Mouse (Mus musculus): ENCODE data around the gene Ovol1.

Gene Ovol1

GRCm38 (mm10) chr19:5518721-5519120 lies 41.7 kb downstream of the Ovol1 start:
- no peak for DNase-seq (ENCODE audit: low spot score)

GRCm38 (mm10) chr19:5516906-5517505 lies 43.4 kb downstream of the Ovol1 start:
- DNase-seq (ENCODE audit: low spot score), result no peak

GRCm38 (mm10) chr19:5515840-5516777 lies 44.3 kb downstream of the Ovol1 start:
- DNase-seq (ENCODE audit: low spot score), result no peak

- DNase-seq (ENCODE audit: low spot score), result no peak
These were observed 47.5 kb downstream of the Ovol1 start for GRCm38 (mm10) chr19:5513005-5513349.

GRCm38 (mm10) chr19:5512091-5513004 lies 48.1 kb downstream of the Ovol1 start:
- DNase-seq (ENCODE audit: low spot score), result no peak

- DNase-seq (ENCODE audit: low spot score), result no peak
These were observed 49.3 kb downstream of the Ovol1 start for GRCm38 (mm10) chr19:5511074-5511632.

GRCm38 (mm10) chr19:5510031-5511026 lies 50.1 kb downstream of the Ovol1 start, which contains the start of gene Snx32:
Gene Snx32 (minus strand): TSS chr19:5510538.
- peak; percentile 96 for DNase-seq (ENCODE audit: low spot score)

- no peak for DNase-seq (ENCODE audit: low spot score)
These were observed 56.8 kb downstream of the Ovol1 start, which contains the start of gene 1700020D05Rik for GRCm38 (mm10) chr19:5503687-5504086. Gene 1700020D05Rik (minus strand): TSS chr19:5503787.

- no peak for DNase-seq (ENCODE audit: low spot score)
These were observed 60.0 kb downstream of the Ovol1 start for GRCm38 (mm10) chr19:5500330-5500875.

All from MN1 (cell line).